Mouse (Mus musculus): ENCODE results near the gene Stat5a. TPM values are rescaled to one million over a fixed set of nuclear protein-coding genes. Genes with fewer than 3 reads are reported as not detected.

Stat5a gene
- polyA plus RNA-seq (2012; rRNA removed): 1.5 and 2.0 TPM in 2 replicates

GRCm38 (mm10) chr11:100858935-100859578 is at the start of gene Stat5a:
TSS of gene Stat5a (plus strand) at chr11:100859351.
- Histone ChIP-seq H3K4me3 (ENCODE audit: insufficient read depth, low read length) (peak within 1 kb of the TSS; percentile 36), H3K27ac (ENCODE audit: insufficient read depth, low read length) (no peak within 1 kb of the TSS), H3K4me1 (ENCODE audit: control insufficient read depth, insufficient read depth, low read length) (no peaks in the 10 kb centered on the region)
- TF ChIP-seq CTCF (IDR thresholded peaks at IDR 0.05; ENCODE audit: extremely low read depth, insufficient read depth, low read length) (no peak), POLR2A (IDR thresholded peaks at IDR 0.05; ENCODE audit: extremely low read depth, insufficient read depth, low read length) (no peak)

GRCm38 (mm10) chr11:100810516-100810915 is 48.6 kb upstream of the Stat5a start:
- TF ChIP-seq POLR2A (IDR thresholded peaks at IDR 0.05; ENCODE audit: extremely low read depth, insufficient read depth, low read length): no peak
- no peak for TF ChIP-seq CTCF (IDR thresholded peaks at IDR 0.05; ENCODE audit: extremely low read depth, insufficient read depth, low read length)
- Histone ChIP-seq H3K4me1 (ENCODE audit: control insufficient read depth, insufficient read depth, low read length) (no peaks in the 10 kb centered on the region), H3K27ac (ENCODE audit: insufficient read depth, low read length) (no peak overlapping the region), H3K4me3 (ENCODE audit: insufficient read depth, low read length) (no peak overlapping the region)

- Histone ChIP-seq H3K4me3 (ENCODE audit: insufficient read depth, low read length) (no peak overlapping the region), H3K27ac (ENCODE audit: insufficient read depth, low read length) (no peak overlapping the region), H3K4me1 (ENCODE audit: control insufficient read depth, insufficient read depth, low read length) (no peaks in the 10 kb centered on the region)
- TF ChIP-seq CTCF (IDR thresholded peaks at IDR 0.05; ENCODE audit: extremely low read depth, insufficient read depth, low read length) (no peak), POLR2A (IDR thresholded peaks at IDR 0.05; ENCODE audit: extremely low read depth, insufficient read depth, low read length) (no peak)
Observed at GRCm38 (mm10) chr11:100811132-100811531, 48.0 kb upstream of the Stat5a start.

- Histone ChIP-seq H3K4me3 (ENCODE audit: insufficient read depth, low read length) (no peak overlapping the region), H3K4me1 (ENCODE audit: control insufficient read depth, insufficient read depth, low read length) (no peaks in the 10 kb centered on the region), H3K27ac (ENCODE audit: insufficient read depth, low read length) (no peak overlapping the region)
- no peak for TF ChIP-seq POLR2A (IDR thresholded peaks at IDR 0.05; ENCODE audit: extremely low read depth, insufficient read depth, low read length)
- no peak for TF ChIP-seq CTCF (IDR thresholded peaks at IDR 0.05; ENCODE audit: extremely low read depth, insufficient read depth, low read length)
Observed at GRCm38 (mm10) chr11:100814498-100814897, 44.7 kb upstream of the Stat5a start.

GRCm38 (mm10) chr11:100816342-100816741 is 42.8 kb upstream of the Stat5a start:
- Histone ChIP-seq H3K27ac (ENCODE audit: insufficient read depth, low read length) (no peak overlapping the region), H3K4me1 (ENCODE audit: control insufficient read depth, insufficient read depth, low read length) (no peaks in the 10 kb centered on the region), H3K4me3 (ENCODE audit: insufficient read depth, low read length) (no peak overlapping the region)
- TF ChIP-seq CTCF (IDR thresholded peaks at IDR 0.05; ENCODE audit: extremely low read depth, insufficient read depth, low read length) (no peak), POLR2A (IDR thresholded peaks at IDR 0.05; ENCODE audit: extremely low read depth, insufficient read depth, low read length) (no peak)

- Histone ChIP-seq H3K4me3 (ENCODE audit: insufficient read depth, low read length) (no peak overlapping the region), H3K4me1 (ENCODE audit: control insufficient read depth, insufficient read depth, low read length) (no peaks in the 10 kb centered on the region; the same call in 1 of the 2 replicates), H3K27ac (ENCODE audit: insufficient read depth, low read length) (no peak overlapping the region)
- no peak for TF ChIP-seq POLR2A (IDR thresholded peaks at IDR 0.05; ENCODE audit: extremely low read depth, insufficient read depth, low read length)
- no peak for TF ChIP-seq CTCF (IDR thresholded peaks at IDR 0.05; ENCODE audit: extremely low read depth, insufficient read depth, low read length)
Observed at GRCm38 (mm10) chr11:100816801-100817200, 42.4 kb upstream of the Stat5a start.

- TF ChIP-seq CTCF (IDR thresholded peaks at IDR 0.05; ENCODE audit: extremely low read depth, insufficient read depth, low read length): no peak
- Histone ChIP-seq H3K27ac (ENCODE audit: insufficient read depth, low read length) (no peak overlapping the region), H3K4me1 (ENCODE audit: control insufficient read depth, insufficient read depth, low read length) (no peaks in the 10 kb centered on the region; the same call in 1 of the 2 replicates), H3K4me3 (ENCODE audit: insufficient read depth, low read length) (no peak overlapping the region)
Observed at GRCm38 (mm10) chr11:100817311-100817710, 41.8 kb upstream of the Stat5a start.

GRCm38 (mm10) chr11:100818359-100819012 is 40.7 kb upstream of the Stat5a start:
- Histone ChIP-seq H3K4me1 (ENCODE audit: control insufficient read depth, insufficient read depth, low read length) (peaks cover 1% of the 10 kb centered on the region; the same call in 1 of the 2 replicates), H3K27ac (ENCODE audit: insufficient read depth, low read length) (no peak overlapping the region), H3K4me3 (ENCODE audit: insufficient read depth, low read length) (no peak overlapping the region)
- TF ChIP-seq CTCF (IDR thresholded peaks at IDR 0.05; ENCODE audit: extremely low read depth, insufficient read depth, low read length): no peak
- no peak for TF ChIP-seq POLR2A (IDR thresholded peaks at IDR 0.05; ENCODE audit: extremely low read depth, insufficient read depth, low read length)

GRCm38 (mm10) chr11:100819048-100819447 is 40.1 kb upstream of the Stat5a start:
- TF ChIP-seq CTCF (IDR thresholded peaks at IDR 0.05; ENCODE audit: extremely low read depth, insufficient read depth, low read length): no peak
- no peak for TF ChIP-seq POLR2A (IDR thresholded peaks at IDR 0.05; ENCODE audit: extremely low read depth, insufficient read depth, low read length)
- H3K27ac ChIP-seq (ENCODE audit: insufficient read depth, low read length): no peak overlapping the region

GRCm38 (mm10) chr11:100819626-100820025 is 39.5 kb upstream of the Stat5a start:
- no peak overlapping the region for H3K27ac ChIP-seq (ENCODE audit: insufficient read depth, low read length)
- H3K4me1 ChIP-seq (ENCODE audit: control insufficient read depth, insufficient read depth, low read length): peaks cover 5% of the 10 kb centered on the region; the same call in 1 of the 2 replicates
- no peak for TF ChIP-seq POLR2A (IDR thresholded peaks at IDR 0.05; ENCODE audit: extremely low read depth, insufficient read depth, low read length)
- TF ChIP-seq CTCF (IDR thresholded peaks at IDR 0.05; ENCODE audit: extremely low read depth, insufficient read depth, low read length): no peak
- no peak overlapping the region for H3K4me3 ChIP-seq (ENCODE audit: insufficient read depth, low read length)

More at GRCm38 (mm10) chr11:100819048-100819447, 40.1 kb upstream of the Stat5a start:
- H3K4me3 ChIP-seq (ENCODE audit: insufficient read depth, low read length): no peak overlapping the region
- H3K4me1 ChIP-seq (ENCODE audit: control insufficient read depth, insufficient read depth, low read length): peaks cover 1% of the 10 kb centered on the region; the same call in 1 of the 2 replicates

Measured in cortical plate, adult 2 months (tissue).